8 mouse cellular contexts compared by ENCODE assay signal in genomic region chr8:90876722-90877429, GRCm38 (mm10). TPM values are rescaled to one million over a fixed set of nuclear protein-coding genes. Genes with fewer than 3 reads are reported as not detected.
DNase-seq lines count a peak whose midpoint lies in the region; ATAC-seq and TF ChIP-seq lines count a peak whose summit lies in the region.

No protein-coding gene starts in this region.

- peak overlapping the region; percentile 96 for H3K27ac ChIP-seq in forebrain, embryonic 13.5 days
- peak overlapping the region; percentile 80 for H3K27ac ChIP-seq in heart, postnatal 0 days (ENCODE audit: low read depth)
- H3K27ac ChIP-seq in liver, embryonic 15.5 days (replicated peaks) = peak overlapping the region; percentile 54
- peak overlapping the region; percentile 93 for H3K27ac ChIP-seq in neural tube, embryonic 13.5 days (replicated peaks)
- peak overlapping the region; percentile 95 for H3K27ac ChIP-seq in stomach, postnatal 0 days (replicated peaks)

- no peaks in the 10 kb centered on the region for H3K36me3 ChIP-seq in forebrain, embryonic 13.5 days (ENCODE audit: poor library complexity, severe bottlenecking)
- H3K36me3 ChIP-seq in heart, postnatal 0 days (replicated peaks; ENCODE audit: control insufficient read depth, insufficient read depth, low read length) = no peaks in the 10 kb centered on the region
- H3K36me3 ChIP-seq in liver, embryonic 15.5 days (replicated peaks) = no peaks in the 10 kb centered on the region
- no peaks in the 10 kb centered on the region for H3K36me3 ChIP-seq in neural tube, embryonic 13.5 days
- no peaks in the 10 kb centered on the region for H3K36me3 ChIP-seq in stomach, postnatal 0 days (ENCODE audit: control insufficient read depth, insufficient read depth, low read length)

- peak; percentile 68 for DNase-seq in CD4-positive helper T cell, adult 2 months (ENCODE audit: low read depth, low spot score)
- DNase-seq in brain, adult 2 months (ENCODE audit: low read depth, low spot score) = peak; percentile 88
- DNase-seq in heart, postnatal 0 days (ENCODE audit: low spot score) = peak; percentile 82
- DNase-seq in kidney, postnatal 36 days = peak; percentile 93 to 95
- peak; percentile 90 for DNase-seq in stomach, postnatal 0 days (ENCODE audit: low spot score)

- peak overlapping the region; percentile 70 for H3K9ac ChIP-seq in forebrain, embryonic 13.5 days
- peak overlapping the region; percentile 64 for H3K9ac ChIP-seq in heart, postnatal 0 days (replicated peaks; ENCODE audit: low read depth, low read length)
- H3K9ac ChIP-seq in liver, embryonic 15.5 days = peak overlapping the region; percentile 36
- peak overlapping the region; percentile 72 for H3K9ac ChIP-seq in neural tube, embryonic 13.5 days
- peak overlapping the region; percentile 73 for H3K9ac ChIP-seq in stomach, postnatal 0 days (ENCODE audit: low read length)

- H3K9me3 ChIP-seq in forebrain, embryonic 13.5 days (replicated peaks) = no peaks in the 10 kb centered on the region
- H3K9me3 ChIP-seq in heart, postnatal 0 days (replicated peaks; ENCODE audit: control insufficient read depth, low read length) = no peaks in the 10 kb centered on the region
- H3K9me3 ChIP-seq in liver, embryonic 15.5 days (replicated peaks) = no peaks in the 10 kb centered on the region
- H3K9me3 ChIP-seq in neural tube, embryonic 13.5 days = no peaks in the 10 kb centered on the region
- H3K9me3 ChIP-seq in stomach, postnatal 0 days (ENCODE audit: control insufficient read depth, low read length) = no peaks in the 10 kb centered on the region

- peak overlapping the region; percentile 43 for H3K4me3 ChIP-seq in forebrain, embryonic 13.5 days
- peak overlapping the region; percentile 56 for H3K4me3 ChIP-seq in heart, postnatal 0 days (ENCODE audit: low read depth, low read length)
- H3K4me3 ChIP-seq in liver, embryonic 15.5 days (replicated peaks) = peak overlapping the region; percentile 57
- peak overlapping the region; percentile 41 for H3K4me3 ChIP-seq in neural tube, embryonic 13.5 days
- H3K4me3 ChIP-seq in stomach, postnatal 0 days (ENCODE audit: low read depth, low read length) = peak overlapping the region; percentile 48

- peaks cover 28% of the 10 kb centered on the region for H3K4me1 ChIP-seq in forebrain, embryonic 13.5 days
- peaks cover 20% of the 10 kb centered on the region for H3K4me1 ChIP-seq in heart, postnatal 0 days (ENCODE audit: control insufficient read depth, insufficient read depth)
- H3K4me1 ChIP-seq in liver, embryonic 15.5 days (replicated peaks) = peaks cover 32% of the 10 kb centered on the region
- H3K4me1 ChIP-seq in neural tube, embryonic 13.5 days (replicated peaks) = peaks cover 38% of the 10 kb centered on the region
- H3K4me1 ChIP-seq in stomach, postnatal 0 days (replicated peaks; ENCODE audit: control insufficient read depth, insufficient read depth) = peaks cover 6% of the 10 kb centered on the region; the same call in 1 of the 2 replicates

- no peak for TF ChIP-seq CTCF in heart, postnatal 0 days (IDR thresholded peaks at IDR 0.05; ENCODE audit: low read depth)
- peak; percentile 0; the same call in 1 of the 2 replicates for TF ChIP-seq CTCF in stomach, postnatal 0 days (IDR thresholded peaks at IDR 0.05; ENCODE audit: low read depth)

- H3K27me3 ChIP-seq in forebrain, embryonic 13.5 days = no peaks in the 10 kb centered on the region
- H3K27me3 ChIP-seq in heart, postnatal 0 days (ENCODE audit: control insufficient read depth, insufficient read depth, low read length) = no peaks in the 10 kb centered on the region
- H3K27me3 ChIP-seq in liver, embryonic 15.5 days = peaks cover 24% of the 10 kb centered on the region
- H3K27me3 ChIP-seq in neural tube, embryonic 13.5 days = no peaks in the 10 kb centered on the region
- H3K27me3 ChIP-seq in stomach, postnatal 0 days (ENCODE audit: control insufficient read depth, insufficient read depth, low read length) = no peaks in the 10 kb centered on the region

- H3K4me2 ChIP-seq in forebrain, embryonic 13.5 days = peak overlapping the region; percentile 81
- peak overlapping the region; percentile 83 for H3K4me2 ChIP-seq in heart, postnatal 0 days (ENCODE audit: low read depth, low read length)
- peak overlapping the region; percentile 71 for H3K4me2 ChIP-seq in liver, embryonic 15.5 days
- H3K4me2 ChIP-seq in neural tube, embryonic 13.5 days = peak overlapping the region; percentile 76
- H3K4me2 ChIP-seq in stomach, postnatal 0 days (replicated peaks; ENCODE audit: low read depth) = peak overlapping the region; percentile 68

- 1% methylated on average over 24 of the region's 24 CpGs for WGBS in forebrain, embryonic 13.5 days
- under 1% methylated on average over 24 of the region's 24 CpGs for WGBS in heart, postnatal 0 days
- WGBS in liver, embryonic 15.5 days (ENCODE audit: insufficient replicate concordance) = under 1% methylated on average over 24 of the region's 24 CpGs
- under 1% methylated on average over 24 of the region's 24 CpGs for WGBS in neural tube, embryonic 13.5 days
- 1% methylated on average over 23 of the region's 24 CpGs for WGBS in stomach, postnatal 0 days

- ATAC-seq in forebrain, embryonic 13.5 days = peak; percentile 67
- peak; percentile 84 for ATAC-seq in heart, postnatal 0 days (ENCODE audit: insufficient read depth, low read depth)
- ATAC-seq in liver, embryonic 15.5 days (ENCODE audit: insufficient read depth) = peak; percentile 38
- ATAC-seq in neural tube, embryonic 13.5 days (ENCODE audit: low read depth) = peak; percentile 69
- peak; percentile 92 for ATAC-seq in stomach, postnatal 0 days (ENCODE audit: low FRiP score, low TSS enrichment)

- TF ChIP-seq EP300 in heart, postnatal 0 days (IDR thresholded peaks at IDR 0.05; ENCODE audit: low read depth) = no peak; the same call in 1 of the 2 replicates
- no peak for TF ChIP-seq EP300 in stomach, postnatal 0 days (optimal IDR thresholded peaks at IDR 0.05)

RNA-seq across cellular contexts. Expression of gene Chd9, which starts 48.7 kb away (rescaled TPM):
- polyA plus RNA-seq in forebrain, embryonic 13.5 days (2015; fragmentation: Nextera tagmentation; extraction: Ambion mirVana) = 77.0 and 85.2 TPM in 2 replicates
- 38.9 and 55.6 TPM in 2 replicates for total RNA-seq in heart, postnatal 0 days (2014; rRNA removed; ENCODE audit: low replicate concordance)
- 40.6 and 44.1 TPM in 2 replicates for polyA plus RNA-seq in heart, postnatal 0 days (2015; fragmentation: Nextera tagmentation; extraction: Ambion mirVana)
- 13.2 and 13.3 TPM in 2 replicates for polyA plus RNA-seq in liver, embryonic 15.5 days (2015; fragmentation: Nextera tagmentation; extraction: Ambion mirVana)
- polyA plus RNA-seq in neural tube, embryonic 13.5 days (2015; fragmentation: Nextera tagmentation; extraction: Ambion mirVana) = 78.3 and 83.7 TPM in 2 replicates
- polyA plus RNA-seq in stomach, postnatal 0 days (2015; fragmentation: Nextera tagmentation; extraction: Ambion mirVana) = 125 and 131 TPM in 2 replicates

RNA-seq across cellular contexts. Expression of gene Gm19935, which starts 59.7 kb away (rescaled TPM):
- 0.43 TPM in 1 of 2 replicates, not detected in the other for polyA plus RNA-seq in forebrain, embryonic 13.5 days (2015; fragmentation: Nextera tagmentation; extraction: Ambion mirVana)
- total RNA-seq in heart, postnatal 0 days (2014; rRNA removed; ENCODE audit: low replicate concordance) = not detected in 2 replicates
- polyA plus RNA-seq in heart, postnatal 0 days (2015; fragmentation: Nextera tagmentation; extraction: Ambion mirVana) = 0.12 and 0.56 TPM in 2 replicates
- polyA plus RNA-seq in liver, embryonic 15.5 days (2015; fragmentation: Nextera tagmentation; extraction: Ambion mirVana) = not detected in 2 replicates
- polyA plus RNA-seq in neural tube, embryonic 13.5 days (2015; fragmentation: Nextera tagmentation; extraction: Ambion mirVana) = 1.7 and 2.0 TPM in 2 replicates
- 0.13 and 0.35 TPM in 2 replicates for polyA plus RNA-seq in stomach, postnatal 0 days (2015; fragmentation: Nextera tagmentation; extraction: Ambion mirVana)

Comparison
In these comparisons a context has a peak if more than half of its experiments do, and no peak if none do; other contexts are left out.
1. Peak in every context shown above with its lines: DNase-seq, ATAC-seq, H3K4me3 ChIP-seq and H3K27ac ChIP-seq.
2. ATAC-seq: peak in every context shown above with its lines; median percentile 92 in stomach, postnatal 0 days; 84 in heart, postnatal 0 days; 69 in neural tube, embryonic 13.5 days; 67 in forebrain, embryonic 13.5 days; 38 in liver, embryonic 15.5 days.